Mouse (Mus musculus): Measurements from ENCODE around the gene Gm13287.
"Not testable (repeated sequence)": the region's sequence is repeated elsewhere in the genome, so short reads cannot be mapped to it uniquely, and the experiment has no call there.

The Gm13287 gene

DNA sequence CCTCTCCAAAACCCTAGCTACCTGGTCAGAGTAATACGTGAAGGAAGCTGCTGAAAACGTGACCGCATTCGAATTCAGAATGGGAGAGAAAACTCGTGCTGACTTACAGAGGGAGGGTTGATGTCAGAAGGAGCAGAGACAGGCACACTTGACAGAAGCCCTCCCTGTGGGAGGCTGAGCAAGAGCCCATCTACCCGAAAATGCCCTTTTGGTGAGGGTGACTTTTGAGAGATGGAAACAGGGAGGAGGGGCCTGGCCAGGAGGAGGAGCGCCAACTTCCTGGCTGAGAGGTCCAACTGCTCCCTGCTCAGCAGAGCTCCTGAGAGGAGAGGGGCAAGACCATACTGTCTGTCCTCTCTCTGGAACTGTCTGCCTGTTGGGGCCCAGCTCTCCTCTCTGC, 3.7 kb upstream of the Gm13287 start, which contains the start of gene Gm13285:
Gene Gm13285, plus strand, starts transcription at position 301 of the 400 bp plus-strand sequence.
- DNase-seq, result not testable (repeated sequence)

DNA sequence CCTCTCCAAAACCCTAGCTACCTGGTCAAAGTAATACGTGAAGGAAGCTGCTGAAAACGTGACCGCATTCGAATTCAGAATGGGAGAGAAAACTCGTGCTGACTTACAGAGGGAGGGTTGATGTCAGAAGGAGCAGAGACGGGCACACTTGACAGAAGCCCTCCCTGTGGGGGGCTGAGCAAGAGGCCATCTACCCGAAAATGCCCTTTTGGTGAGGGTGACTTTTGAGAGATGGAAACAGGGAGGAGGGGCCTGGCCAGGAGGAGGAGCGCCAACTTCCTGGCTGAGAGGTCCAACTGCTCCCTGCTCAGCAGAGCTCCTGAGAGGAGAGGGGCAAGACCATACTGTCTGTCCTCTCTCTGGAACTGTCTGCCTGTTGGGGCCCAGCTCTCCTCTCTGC, 2.2 kb downstream of the Gm13287 start, which contains the start of gene Gm13288:
Gene Gm13288, plus strand, starts transcription at position 301 of the 400 bp plus-strand sequence.
- not testable (repeated sequence) for DNase-seq

DNA sequence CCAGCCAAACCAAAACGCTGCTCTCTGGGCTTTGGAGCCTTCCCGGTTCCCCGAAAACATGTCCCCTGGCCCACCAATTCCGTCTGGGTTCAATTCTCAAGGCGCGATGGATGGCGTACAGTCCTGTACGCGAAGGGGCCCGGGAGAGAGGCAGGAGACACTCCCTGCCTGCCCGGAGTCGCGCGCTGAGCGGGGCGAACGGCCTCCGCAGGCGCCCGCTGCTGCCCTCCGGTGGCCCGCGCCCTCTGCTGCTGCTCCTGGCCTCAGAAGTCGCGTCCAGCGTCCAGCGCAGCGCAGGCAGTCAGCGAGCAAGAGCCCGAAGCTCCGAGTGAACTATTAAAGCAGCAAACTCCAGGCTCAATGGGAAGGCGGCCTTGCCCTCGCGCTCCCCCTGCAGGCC, 2.7 kb downstream of the Gm13287 start:
- not testable (repeated sequence) for DNase-seq

DNA sequence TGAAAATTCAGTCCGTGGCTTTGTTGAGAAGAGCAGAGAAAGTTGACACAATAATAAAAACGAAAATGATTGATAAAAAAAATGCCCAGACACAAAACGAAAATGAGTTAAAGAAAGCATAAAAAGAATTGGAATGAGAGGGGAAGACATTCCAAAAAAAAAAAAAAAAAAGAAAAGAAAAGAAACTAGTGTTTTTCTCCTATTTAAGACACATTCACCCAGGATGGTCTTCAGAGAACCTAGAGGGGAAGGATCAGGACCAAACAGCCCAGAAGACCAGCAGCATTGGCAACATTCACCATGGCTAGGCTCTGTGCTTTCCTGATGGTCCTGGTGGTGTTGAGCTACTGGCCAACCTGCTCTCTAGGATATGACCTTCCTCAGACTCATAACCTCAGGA, 12.9 kb downstream of the Gm13287 start, which contains the start of gene Ifna7:
Gene Ifna7, plus strand, starts transcription at position 301 of the 400 bp plus-strand sequence.
- no peak for DNase-seq

GRCm38 (mm10) chr4:88819659-88820058, 16.6 kb downstream of the Gm13287 start, which contains the start of gene Ifna11:
Gene Ifna11, plus strand, starts transcription at chr4:88819959.
- DNase-seq, result no peak

GRCm38 (mm10) chr4:88822995-88823394, 19.9 kb downstream of the Gm13287 start:
- no peak for DNase-seq

- not testable (repeated sequence) for DNase-seq
Observed at GRCm38 (mm10) chr4:88827116-88827515, 24.1 kb downstream of the Gm13287 start, which contains the start of gene Ifna6. Gene Ifna6, plus strand, starts transcription at chr4:88827416.

DNA sequence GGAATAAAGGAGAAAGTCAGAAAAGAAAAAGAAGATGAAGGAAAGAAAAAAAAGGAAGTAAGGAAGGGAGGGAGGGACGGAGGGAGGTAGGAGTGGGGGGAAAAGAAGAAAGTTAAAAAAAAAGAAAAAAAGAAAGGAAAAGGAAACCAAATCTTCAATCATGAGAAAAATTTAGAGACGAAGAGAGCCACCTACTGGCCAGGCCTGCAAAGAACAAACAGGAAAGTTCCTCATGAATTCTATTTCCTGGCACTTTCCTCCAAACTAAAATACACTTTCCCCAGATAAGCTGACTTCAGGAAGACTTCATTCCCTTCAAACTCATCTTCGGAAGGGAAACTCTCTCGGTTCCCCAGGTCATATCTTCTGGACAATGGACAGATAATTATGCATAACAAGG, 27.5 kb downstream of the Gm13287 start:
- no peak for DNase-seq

GRCm38 (mm10) chr4:88835225-88835624, 32.2 kb downstream of the Gm13287 start, which contains the start of gene Ifna5:
Gene Ifna5, plus strand, starts transcription at chr4:88835525.
- DNase-seq, result not testable (repeated sequence)

DNA sequence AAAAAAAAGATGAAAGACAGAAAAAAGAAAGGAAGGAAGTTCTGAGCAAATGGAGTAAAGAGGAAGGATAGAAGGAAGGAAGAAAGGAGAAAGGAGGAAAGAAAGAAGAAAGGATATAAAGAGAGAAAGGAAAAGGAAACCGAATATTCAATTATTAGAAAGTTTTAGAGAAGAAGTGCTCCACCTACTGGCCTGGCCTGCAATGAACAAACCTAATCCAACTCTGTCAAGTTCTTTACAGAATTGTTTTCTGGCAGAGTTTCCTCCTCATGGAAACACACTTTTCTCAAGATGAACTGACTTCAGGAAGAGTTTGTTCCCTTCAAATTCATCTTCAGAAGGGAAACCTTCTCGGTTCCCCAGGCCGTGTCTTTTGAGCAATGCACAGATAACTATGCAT, 35.8 kb downstream of the Gm13287 start:
- DNase-seq, result no peak

DNA sequence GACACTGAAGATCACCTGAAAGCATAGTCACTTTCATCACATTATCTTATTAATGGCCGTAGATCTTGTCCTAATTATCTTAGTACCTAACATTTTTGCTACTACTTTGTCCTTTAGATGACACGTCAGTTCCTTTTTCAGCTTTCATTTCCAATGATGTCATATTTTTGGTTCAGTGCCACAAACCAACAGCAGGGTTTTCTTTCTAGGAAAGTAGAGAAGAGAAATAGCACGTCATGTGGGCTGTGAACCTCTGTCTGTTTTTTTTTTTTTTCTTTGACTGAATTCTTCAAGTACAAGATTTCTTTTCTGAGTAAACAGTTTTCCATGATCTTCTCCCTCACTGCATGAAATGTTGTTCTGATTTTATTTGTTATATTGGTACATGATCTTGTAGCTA, 37.0 kb downstream of the Gm13287 start:
- no peak for DNase-seq

- DNase-seq, result no peak
Observed at GRCm38 (mm10) chr4:88841438-88841911, 38.4 kb downstream of the Gm13287 start, which contains the start of gene Ifna4. Gene Ifna4, plus strand, starts transcription at chr4:88841861.

DNA sequence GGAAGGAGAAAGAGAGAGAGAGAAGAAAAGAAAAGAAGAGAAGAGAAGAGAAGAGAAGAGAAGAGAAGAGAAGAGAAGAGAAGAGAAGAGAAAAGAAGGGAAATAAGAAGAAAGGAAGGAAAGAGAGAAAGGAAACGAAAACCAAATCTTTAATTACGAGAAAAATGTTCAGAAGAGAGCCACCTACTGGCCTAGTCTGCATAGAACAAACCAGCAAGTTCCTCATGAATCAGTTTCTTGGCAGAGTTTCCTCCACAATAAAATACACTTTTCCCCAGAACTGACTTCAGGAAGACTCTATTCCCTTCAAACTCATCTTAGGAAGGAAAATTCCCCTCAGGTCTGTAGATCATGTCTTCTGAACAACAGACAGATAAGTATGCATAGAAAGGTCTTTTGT, 42.3 kb downstream of the Gm13287 start:
- DNase-seq, result no peak

DNA sequence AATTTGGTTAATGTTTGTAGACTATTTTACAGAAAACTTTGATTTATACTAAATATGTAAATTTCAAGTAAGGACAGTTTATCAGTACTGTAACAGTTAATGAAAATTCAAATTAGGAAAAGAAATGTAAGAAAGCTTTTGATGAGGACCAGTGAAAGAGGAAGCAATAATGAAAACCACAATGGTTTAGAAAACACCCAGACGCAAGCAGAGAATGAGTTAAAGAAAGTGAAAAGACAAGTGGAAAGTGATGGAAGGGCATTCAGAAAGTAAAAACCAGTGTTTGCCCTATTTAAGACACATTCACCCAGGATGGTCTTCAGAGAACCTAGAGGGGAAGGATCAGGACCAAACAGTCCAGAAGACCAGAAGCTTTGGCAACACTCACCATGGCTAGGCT, 46.6 kb downstream of the Gm13287 start, which contains the start of gene Ifna1:
Gene Ifna1, plus strand, starts transcription at position 390 of the 400 bp plus-strand sequence.
- DNase-seq, result no peak

DNA sequence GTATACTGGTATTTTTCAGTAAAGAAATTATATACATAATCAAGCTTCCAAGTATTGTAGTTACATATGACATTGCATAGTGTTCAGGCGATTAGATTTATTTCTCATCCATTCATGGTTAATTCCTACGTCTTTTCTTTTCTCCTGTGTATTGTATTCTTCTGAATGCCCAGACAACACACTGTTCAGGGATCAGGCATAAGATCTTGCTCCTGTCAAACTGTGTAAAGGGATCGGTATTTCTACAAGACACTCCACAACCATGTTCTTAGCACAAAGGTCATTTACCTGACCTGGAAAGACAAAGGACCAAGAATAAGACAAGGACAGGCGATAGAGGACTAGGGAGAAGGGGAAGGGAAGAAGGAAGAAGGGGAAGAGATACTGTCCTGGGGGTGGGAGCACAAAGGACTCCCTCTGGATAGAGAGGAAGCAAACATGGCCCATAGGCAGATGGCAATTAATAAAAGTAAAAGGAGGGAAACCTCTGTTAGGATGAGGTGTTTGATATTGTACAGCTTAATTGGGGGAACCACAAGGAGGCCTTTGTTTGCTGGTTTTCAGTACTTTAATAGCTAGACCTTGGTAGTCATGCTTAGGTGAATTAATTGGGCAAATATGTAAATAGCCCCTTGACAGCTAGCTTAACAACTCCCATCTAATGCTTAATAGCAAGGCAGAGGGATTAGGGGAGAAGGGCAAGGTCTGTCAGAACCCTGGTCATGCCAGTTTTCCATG, 48.1 kb downstream of the Gm13287 start:
- no peak for DNase-seq
